In genomic region chr7:46957831-46958691, GRCm38 (mm10) we compare ENCODE assay signal across 8 mouse cellular contexts. TPM values are rescaled to one million over a fixed set of nuclear protein-coding genes. Genes with fewer than 3 reads are reported as not detected.
A peak's percentile ranks its signal among the peaks of the same experiment; 100 is the strongest.
DNase-seq lines count a peak whose midpoint lies in the region; ATAC-seq lines count a peak whose summit lies in the region.

Uevld (minus strand) TSS chr7:46958527.

- peak within 1 kb of the TSS; percentile 90 for H3K9ac ChIP-seq in lung, embryonic 16.5 days (ENCODE audit: low read length)

- H3K36me3 ChIP-seq in lung, embryonic 16.5 days (ENCODE audit: control insufficient read depth, insufficient read depth, low read length), result peaks cover 6% of the 10 kb centered on the region

- WGBS in lung, embryonic 16.5 days, result under 1% methylated on average over 51 of the region's 51 CpGs

- H3K4me1 ChIP-seq in lung, embryonic 16.5 days (replicated peaks; ENCODE audit: control insufficient read depth, insufficient read depth, low read length), result peaks cover 16% of the 10 kb centered on the region

- peak within 1 kb of the TSS; percentile 89 for H3K4me2 ChIP-seq in lung, embryonic 16.5 days (ENCODE audit: low read depth, low read length)

- ATAC-seq in hematopoietic stem cell, adult 5-6 weeks (replicated peaks in 1 of 2; ENCODE audit: insufficient read depth in 1 of 2, low FRiP score in 2 of 2, low TSS enrichment in 1 of 2, low read depth in 1 of 2, poor library complexity in 2 of 2, severe bottlenecking in 2 of 2), result peak; percentile 86 to 88
- ATAC-seq in lung, embryonic 16.5 days (ENCODE audit: low read depth), result peak; percentile 91

- peak within 1 kb of the TSS; percentile 32; the same call in 1 of the 2 replicates for H3K27ac ChIP-seq in lung, embryonic 16.5 days (ENCODE audit: low read length)

- H3K9me3 ChIP-seq in lung, embryonic 16.5 days (ENCODE audit: control insufficient read depth, low read length), result no peaks in the 10 kb centered on the region

- peaks cover 5% of the 10 kb centered on the region for H3K27me3 ChIP-seq in lung, embryonic 16.5 days (ENCODE audit: control insufficient read depth, insufficient read depth, low read depth, low read length)

- H3K4me3 ChIP-seq in lung, embryonic 16.5 days (ENCODE audit: low read length), result peak within 1 kb of the TSS; percentile 73

- peak; percentile 77 for DNase-seq in MEL-GATA-1-ER (ENCODE audit: extremely low read depth, low read depth)
- peak; percentile 96 for DNase-seq in cerebellum, adult 8-10 months
- DNase-seq in forelimb bud, embryonic 11.5 days (ENCODE audit: low read depth, low spot score), result peak; percentile 89
- DNase-seq in layer of hippocampus, adult 9-10 months (ENCODE audit: low spot score), result peak; percentile 66
- DNase-seq in ovary, postnatal 10 days (ENCODE audit: low spot score), result peak; percentile 95
- peak; percentile 76 to 86 for DNase-seq in thymus, postnatal 10 days (ENCODE audit: low spot score in 2 of 2)

RNA-seq across cellular contexts. Expression of gene Uevld, which starts in this region (rescaled TPM):
- total RNA-seq in hematopoietic stem cell, adult 5-6 weeks (2017), result 20.8 and 22.5 TPM in 2 replicates
- 15.0 and 16.6 TPM in 2 replicates for polyA plus RNA-seq in lung, embryonic 16.5 days (2015; fragmentation: Nextera tagmentation; extraction: Ambion mirVana)

Comparison
In these comparisons a context has a peak if more than half of its experiments do, and no peak if none do; other contexts are left out.
1. Peak in every context shown above with its lines: DNase-seq, ATAC-seq, H3K4me3 ChIP-seq and H3K27ac ChIP-seq.